16 mouse cellular contexts compared by ENCODE assay signal in genomic region chr4:58557001-58557400, GRCm38 (mm10).
"Had no signal": no experiment of that assay in that cellular context is flagged by ENCODE, and none has a peak within 500 bp of the region (broad histone marks: within the 10 kb centered on the region; RNA-seq: fewer than 3 reads in every experiment).

No protein-coding gene starts in this region.

- H3K9ac ChIP-seq: neural tube, embryonic 13.5 days; neural tube, embryonic 15.5 days; stomach, embryonic 15.5 days had no signal

- H3K4me2 ChIP-seq: neural tube, embryonic 13.5 days; neural tube, embryonic 15.5 days; stomach, embryonic 15.5 days had no signal

- H3K27me3 ChIP-seq: stomach, embryonic 15.5 days had no signal

- H3K27ac ChIP-seq: neural tube, embryonic 13.5 days; neural tube, embryonic 15.5 days; stomach, embryonic 15.5 days; stomach, postnatal 0 days had no signal

- H3K9me3 ChIP-seq: neural tube, embryonic 13.5 days; neural tube, embryonic 15.5 days; stomach, embryonic 15.5 days had no signal

- H3K4me3 ChIP-seq: neural tube, embryonic 13.5 days; neural tube, embryonic 15.5 days; stomach, embryonic 15.5 days had no signal

- DNase-seq: retina, postnatal 1 day; right cerebral cortex, adult 18-20 months; right cerebral cortex, postnatal 14 days; right cerebral cortex, postnatal 25 days; right cerebral cortex, postnatal 4 days; spleen, adult 18-20 months; thymus, adult 18-20 months; thymus, adult 2 months; thymus, postnatal 14 days; thymus, postnatal 25 days; thymus, postnatal 36 days; thymus, postnatal 4 days had no signal

- H3K36me3 ChIP-seq: neural tube, embryonic 13.5 days; neural tube, embryonic 15.5 days; stomach, embryonic 15.5 days had no signal

- H3K4me1 ChIP-seq: stomach, embryonic 15.5 days had no signal
